Mouse (Mus musculus) intestine, embryonic 16.5 days (tissue): ENCODE data around the gene H2-M10.1. TPM values are rescaled to one million over a fixed set of nuclear protein-coding genes. Genes with fewer than 3 reads are reported as not detected.
A peak's percentile ranks its signal among the peaks of the same experiment; 100 is the strongest.
"Not testable (repeated sequence)": the region's sequence is repeated elsewhere in the genome, so short reads cannot be mapped to it uniquely, and the experiment has no call there.

Experiments used
- ATAC-seq: fragments of 200-750 bp; cut with Nextera tagmentation; 2 replicates; pipeline ENCODE4 v1.8.0; 2017; ENCODE audit warnings: moderate TSS enrichment, moderate library complexity
- H3K27ac ChIP-seq: fragments of 300-500 bp; sonication (generic); 2 replicates; pipeline ENCODE4 v1.5.1; 2014; ENCODE audit warnings: mild to moderate bottlenecking, low read length
- H3K27me3 ChIP-seq: fragments of 300-500 bp; sonication (generic); replicated peaks from 2 replicates; pipeline ENCODE4 v1.6.1; 2014; ENCODE audit warnings: low read length, control low read depth, mixed read lengths; ENCODE audit not compliant: control insufficient read depth, insufficient read depth
- H3K36me3 ChIP-seq: fragments of 300-500 bp; sonication (generic); 2 replicates; pipeline ENCODE4 v1.6.1; 2014; ENCODE audit warnings: low read length, control low read depth; ENCODE audit not compliant: control insufficient read depth, insufficient read depth
- H3K4me1 ChIP-seq: fragments of 300-500 bp; sonication (generic); 2 replicates; pipeline ENCODE4 v1.6.1; 2014; ENCODE audit warnings: low read length, control low read depth, mixed read lengths; ENCODE audit not compliant: control insufficient read depth, insufficient read depth
- H3K4me2 ChIP-seq: fragments of 300-500 bp; sonication (generic); 2 replicates; pipeline ENCODE4 v1.6.1; 2014; ENCODE audit warnings: low read depth, low read length, control low read depth
- H3K4me3 ChIP-seq: fragments of 300-500 bp; sonication (generic); 2 replicates; pipeline ENCODE4 v1.5.1; 2014; ENCODE audit warnings: mild to moderate bottlenecking, low read length
- H3K9ac ChIP-seq: fragments of 300-500 bp; sonication (generic); 2 replicates; pipeline ENCODE4 v1.6.1; 2014; ENCODE audit warnings: low read depth, low read length
- H3K9me3 ChIP-seq: fragments of 300-500 bp; sonication (generic); 2 replicates; pipeline ENCODE4 v1.6.1; 2016; ENCODE audit warnings: low read length, control low read depth; ENCODE audit not compliant: control insufficient read depth
- WGBS: fragments of 180-500 bp; shearing (Covaris S2); extraction: QIAGEN DNeasy Blood & Tissue Kit; methylation state at CpG from one replicate; pipeline ENCODE4 v1.1.7; 2014; 5-methylcytosine and 5-hydroxymethylcytosine counted together
- polyA plus RNA-seq: library from polyadenylated mRNA; unstranded; fragments of >200 nt; fragmentation: Nextera tagmentation; extraction: Ambion mirVana; gene quantifications from 2 replicates; pipeline ENCODE4 v1.2.1, GENCODE M21; 2015

The H2-M10.1 gene
- not detected in 2 replicates for polyA plus RNA-seq

GRCm38 (mm10) chr17:36326055-36326454, at the start of gene H2-M10.1:
Gene H2-M10.1 (minus strand): TSS chr17:36326155.
- Histone ChIP-seq H3K27me3 (no peaks in the 10 kb centered on the region), H3K36me3 (no peaks in the 10 kb centered on the region), H3K4me2 (no peak within 1 kb of the TSS), H3K4me3 (no peak within 1 kb of the TSS), H3K27ac (no peak within 1 kb of the TSS), H3K4me1 (no peaks in the 10 kb centered on the region), H3K9ac (no peak within 1 kb of the TSS), H3K9me3 (no peaks in the 10 kb centered on the region)
- ATAC-seq: no peak
- WGBS: 94% methylated on average over 4 of the region's 4 CpGs

DNA sequence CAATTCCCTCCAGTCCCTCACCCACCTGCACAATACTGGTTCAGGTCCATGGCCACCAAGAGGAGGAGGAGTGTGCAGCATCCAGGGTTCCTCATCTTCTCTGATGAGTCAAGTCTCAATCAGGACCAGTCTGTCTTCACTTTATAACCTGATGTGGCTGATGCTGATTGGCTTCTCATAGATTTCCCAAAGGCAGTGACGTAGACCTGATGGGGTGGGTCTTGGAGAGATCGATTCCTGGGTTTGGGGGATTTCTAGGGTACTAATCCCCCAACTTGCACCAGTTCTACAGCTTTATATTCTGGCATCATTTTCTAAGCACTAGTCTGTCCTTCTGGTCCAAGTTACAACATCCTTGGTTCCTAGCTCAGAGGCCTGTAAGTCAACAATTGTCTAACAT, 42.4 kb upstream of the H2-M10.1 start, which contains the start of gene H2-M10.3:
H2-M10.3 (minus strand) TSS at position 101 of the 400 bp plus-strand sequence.
- ATAC-seq, H3K4me1 ChIP-seq, H3K4me3 ChIP-seq, H3K4me2 ChIP-seq, H3K27me3 ChIP-seq, H3K36me3 ChIP-seq, H3K27ac ChIP-seq, H3K9ac ChIP-seq, H3K9me3 ChIP-seq: not testable (repeated sequence)
- WGBS: 94% methylated on average over 2 of the region's 2 CpGs

- H3K4me2 ChIP-seq, H3K27ac ChIP-seq, H3K9me3 ChIP-seq, H3K27me3 ChIP-seq, H3K4me1 ChIP-seq, H3K36me3 ChIP-seq, H3K9ac ChIP-seq, H3K4me3 ChIP-seq: not testable (repeated sequence)
- ATAC-seq: peak; percentile 67; the same call in 1 of the 2 replicates
These were observed 36.4 kb upstream of the H2-M10.1 start for GRCm38 (mm10) chr17:36362404-36362803.

GRCm38 (mm10) chr17:36357512-36357911, 31.6 kb upstream of the H2-M10.1 start:
- not testable (repeated sequence) for H3K4me1 ChIP-seq, H3K4me3 ChIP-seq, H3K36me3 ChIP-seq, H3K27me3 ChIP-seq, H3K27ac ChIP-seq, H3K4me2 ChIP-seq, H3K9ac ChIP-seq, H3K9me3 ChIP-seq, ATAC-seq

- Histone ChIP-seq H3K4me2 (no peak overlapping the region), H3K4me3 (no peak overlapping the region), H3K27me3 (no peaks in the 10 kb centered on the region), H3K4me1 (no peaks in the 10 kb centered on the region), H3K9me3 (no peaks in the 10 kb centered on the region), H3K27ac (no peak overlapping the region), H3K9ac (no peak overlapping the region), H3K36me3 (no peaks in the 10 kb centered on the region)
- ATAC-seq: no peak
- 40% methylated on average over 3 of the region's 3 CpGs for WGBS
These were observed 29.8 kb upstream of the H2-M10.1 start for GRCm38 (mm10) chr17:36355763-36356162.

DNA sequence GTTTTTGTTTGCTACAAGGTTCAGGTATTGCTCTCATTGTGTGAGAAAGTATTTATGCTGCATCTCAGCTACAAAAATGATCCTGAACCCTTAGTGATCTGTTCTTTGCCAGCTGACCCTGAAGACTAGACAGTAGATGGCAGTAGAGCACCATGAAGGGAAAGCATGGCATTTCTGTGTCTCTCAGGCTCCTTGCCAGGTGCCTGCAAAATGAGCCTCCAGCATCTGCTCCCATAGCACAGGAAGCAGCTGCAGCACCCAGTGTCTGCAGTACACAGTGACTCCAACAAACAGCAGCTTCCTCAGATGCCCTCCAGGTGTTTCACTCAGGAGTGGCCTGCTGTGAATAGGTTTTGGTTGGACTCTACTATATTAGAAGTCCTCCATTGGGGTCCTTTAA, 29.4 kb upstream of the H2-M10.1 start:
- ATAC-seq, H3K4me1 ChIP-seq, H3K27me3 ChIP-seq, H3K9me3 ChIP-seq, H3K36me3 ChIP-seq, H3K9ac ChIP-seq, H3K4me3 ChIP-seq, H3K27ac ChIP-seq, H3K4me2 ChIP-seq: not testable (repeated sequence)

DNA sequence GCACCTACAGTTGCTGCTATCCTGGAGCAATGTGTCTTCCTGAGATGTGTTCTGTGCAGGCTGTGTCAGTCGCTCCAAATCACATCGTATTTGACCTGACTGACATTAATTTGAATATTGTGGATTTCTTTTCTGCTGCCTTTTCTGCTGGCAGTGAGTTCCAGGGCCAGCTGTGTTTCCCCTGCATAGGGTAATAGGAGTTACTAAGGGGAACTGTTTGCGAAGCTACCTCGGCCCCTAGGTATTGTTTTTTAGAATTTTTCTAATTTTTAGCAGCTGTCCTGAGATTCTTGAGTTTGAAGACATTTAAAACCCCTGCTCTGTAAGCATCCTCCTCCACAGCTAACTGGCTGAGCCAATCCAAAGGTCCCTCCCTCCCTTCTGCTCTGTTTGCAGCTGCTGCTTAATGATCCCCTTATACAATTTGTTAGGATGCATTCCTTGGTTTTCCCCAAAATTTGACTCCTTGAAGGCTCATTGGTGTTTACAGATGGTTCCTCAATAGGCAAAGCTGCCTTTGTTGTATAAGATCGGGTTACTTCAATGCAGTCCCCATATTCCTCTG, 10.2 kb downstream of the H2-M10.1 start:
- Histone ChIP-seq H3K4me1 (no peaks in the 10 kb centered on the region; the same call in 1 of the 2 replicates), H3K27me3 (no peaks in the 10 kb centered on the region), H3K4me3 (peak overlapping the region; percentile 53), H3K36me3 (no peaks in the 10 kb centered on the region), H3K9ac (peak overlapping the region; percentile 62; the same call in 1 of the 2 replicates), H3K4me2 (peak overlapping the region; percentile 67), H3K9me3 (no peaks in the 10 kb centered on the region), H3K27ac (no peak overlapping the region)
- ATAC-seq: no peak
- WGBS: 31% methylated on average over 5 of the region's 5 CpGs

DNA sequence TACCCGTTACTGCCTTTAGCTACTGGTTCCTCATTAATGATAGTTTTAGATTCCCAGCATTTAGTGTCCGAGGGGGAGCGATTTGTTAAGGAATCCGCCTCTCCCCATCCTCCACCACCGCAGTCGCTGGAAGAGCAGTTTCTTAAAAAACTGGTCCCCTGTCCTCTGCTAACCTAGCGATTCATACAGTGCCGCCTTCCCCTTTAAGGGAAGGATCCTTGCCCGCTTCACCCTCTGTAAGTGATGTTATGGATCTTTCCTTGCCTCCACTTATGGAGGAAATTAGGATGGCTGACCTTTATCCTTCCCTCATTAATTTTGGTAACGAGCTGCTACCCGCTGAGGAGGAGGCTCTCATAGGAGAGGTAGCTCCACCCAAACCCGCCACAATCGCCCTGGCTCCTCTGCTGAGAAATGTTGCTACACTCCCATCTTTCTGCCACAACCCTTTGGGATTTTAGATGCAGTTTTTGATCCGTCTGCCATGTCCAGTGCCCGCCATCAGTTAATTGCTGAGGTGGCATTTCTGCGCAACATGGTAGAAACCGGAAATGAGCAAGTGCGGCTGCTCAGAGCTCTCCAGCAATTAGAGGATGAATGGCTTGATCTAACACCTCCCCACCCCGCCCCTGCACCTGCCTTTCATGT, 10.8 kb downstream of the H2-M10.1 start:
- Histone ChIP-seq H3K9me3 (no peaks in the 10 kb centered on the region), H3K4me2 (peak overlapping the region; percentile 67), H3K4me3 (peak overlapping the region; percentile 53), H3K27ac (no peak overlapping the region), H3K27me3 (no peaks in the 10 kb centered on the region), H3K36me3 (no peaks in the 10 kb centered on the region), H3K9ac (peak overlapping the region; percentile 62), H3K4me1 (no peaks in the 10 kb centered on the region; the same call in 1 of the 2 replicates)
- under 1% methylated on average over 19 of the region's 19 CpGs for WGBS
- ATAC-seq: peak; percentile 67

GRCm38 (mm10) chr17:36314511-36314910, 11.4 kb downstream of the H2-M10.1 start:
- H3K4me2 ChIP-seq: peak overlapping the region; percentile 67
- H3K36me3 ChIP-seq: no peaks in the 10 kb centered on the region
- no peak for ATAC-seq
- WGBS: 5% methylated on average over 9 of the region's 9 CpGs
- no peak overlapping the region for H3K9ac ChIP-seq
- no peaks in the 10 kb centered on the region; the same call in 1 of the 2 replicates for H3K4me1 ChIP-seq
- H3K27me3 ChIP-seq: no peaks in the 10 kb centered on the region
- peak overlapping the region; percentile 53 for H3K4me3 ChIP-seq
- no peak overlapping the region for H3K27ac ChIP-seq
- H3K9me3 ChIP-seq: no peaks in the 10 kb centered on the region
